Mouse (Mus musculus): ENCODE data around the gene Dpm3.
A peak's percentile ranks its signal among the peaks of the same experiment; 100 is the strongest.

Gene Dpm3

GRCm38 (mm10) chr3:89268916-89269315 lies 9.8 kb downstream of the Dpm3 start:
- no peak for DNase-seq (ENCODE audit: low spot score in 2 of 2)

DNA sequence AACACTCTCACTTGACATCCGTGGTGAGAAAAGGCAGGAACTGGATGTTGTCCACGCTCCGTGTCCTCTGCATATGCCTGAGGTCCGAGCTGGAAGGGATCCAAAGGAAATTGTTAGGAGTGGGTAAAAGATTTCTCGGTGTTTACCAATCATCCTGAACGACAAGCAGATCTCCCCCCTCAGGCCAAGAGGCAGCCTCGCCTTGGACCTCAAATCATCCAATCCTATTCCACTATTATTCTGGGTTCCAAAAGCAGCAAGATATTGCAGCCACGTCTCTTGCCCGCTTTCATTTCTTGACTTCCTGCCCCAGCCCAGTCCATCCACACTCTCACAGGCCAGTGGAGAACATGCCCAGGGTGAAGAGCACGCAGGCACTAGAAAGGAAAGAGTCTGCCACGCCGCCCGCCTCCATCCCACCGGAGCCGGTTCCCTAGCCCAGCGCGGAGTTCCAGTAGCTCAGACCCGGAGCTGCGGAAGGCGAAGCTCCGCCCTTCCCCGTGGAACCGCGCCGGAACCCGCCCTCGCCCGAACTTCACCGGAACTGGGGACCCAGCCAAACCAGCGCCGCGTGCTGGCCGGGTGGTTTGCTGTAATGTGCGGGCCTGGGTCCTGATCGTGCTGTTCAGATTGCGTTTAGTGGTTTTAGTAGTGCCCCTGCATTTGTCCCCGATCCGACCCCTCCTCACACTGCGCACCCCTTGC lies 11.0 kb downstream of the Dpm3 start, which contains the start of gene Slc50a1:
TSS of gene Slc50a1 (minus strand) at position 520 of the 705 bp plus-strand sequence.
- peak in 1 of 2 experiments; percentile 79 for DNase-seq (ENCODE audit: low spot score in 2 of 2)

DNA sequence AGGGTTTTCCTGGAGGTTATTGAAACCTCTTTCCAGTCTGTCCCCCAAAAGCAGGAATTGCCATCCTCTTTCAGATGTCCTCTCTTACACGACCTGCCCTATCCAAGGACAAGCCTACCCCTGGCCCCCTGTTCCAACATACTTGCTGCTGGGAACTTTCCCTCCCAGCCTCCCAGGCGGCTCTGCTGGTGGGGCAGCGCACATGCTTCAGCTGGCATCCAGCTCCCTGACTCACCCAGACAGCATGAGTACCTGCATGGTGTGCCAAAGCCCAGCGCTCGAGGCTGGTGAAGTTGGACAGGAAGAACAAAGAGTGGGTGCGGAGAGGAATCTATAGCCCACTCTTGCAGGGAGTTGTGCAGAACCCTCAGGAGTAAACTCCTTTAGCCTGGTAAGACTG lies 11.7 kb downstream of the Dpm3 start:
- peak in 1 of 2 experiments; percentile 80 for DNase-seq (ENCODE audit: low spot score in 2 of 2)

DNA sequence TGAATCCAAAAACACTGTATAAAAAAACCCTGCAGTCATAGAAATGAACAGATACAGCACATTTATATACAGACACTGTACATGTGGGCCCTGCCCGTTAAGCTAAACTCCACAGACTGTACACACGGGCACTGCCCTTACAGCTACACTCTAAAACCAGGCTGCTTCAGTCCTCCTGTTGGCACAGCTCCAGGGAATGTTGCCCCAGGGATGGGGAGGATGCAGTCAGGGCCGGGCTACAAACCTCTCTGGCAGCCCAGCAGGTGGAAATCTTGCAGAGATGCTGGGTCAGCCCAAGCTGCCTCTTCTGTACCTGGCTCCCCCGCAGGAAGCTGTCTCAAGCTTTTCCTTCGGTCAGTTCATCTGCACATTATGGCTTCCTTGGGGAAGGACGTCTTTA lies 12.6 kb downstream of the Dpm3 start:
- DNase-seq (ENCODE audit: low spot score in 2 of 2): no peak

DNA sequence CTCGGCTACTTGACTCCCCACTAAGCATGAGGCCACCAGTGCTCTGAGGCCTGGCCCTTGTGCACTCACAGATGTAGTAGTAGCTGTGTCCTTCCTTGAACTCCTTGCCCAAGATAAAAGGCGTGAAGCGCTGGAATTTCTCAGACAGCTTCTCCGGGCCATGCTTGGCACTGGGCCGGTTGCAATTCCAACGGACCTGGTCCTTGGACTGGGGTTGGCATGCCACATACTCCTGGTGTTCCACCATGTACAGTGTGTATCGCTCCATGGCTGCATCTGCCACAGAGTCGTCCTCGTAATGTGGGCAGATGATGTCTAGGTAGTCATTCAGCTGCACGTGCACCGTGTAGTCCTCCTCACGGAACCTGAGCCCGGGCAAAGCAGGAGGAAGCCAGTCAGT lies 16.9 kb downstream of the Dpm3 start:
- no peak for DNase-seq (ENCODE audit: low spot score in 2 of 2)

- peak in 1 of 2 experiments; percentile 50 for DNase-seq (ENCODE audit: low spot score in 2 of 2)
Measured at GRCm38 (mm10) chr3:89277281-89278021, 18.3 kb downstream of the Dpm3 start.

- DNase-seq (ENCODE audit: low spot score in 2 of 2): no peak
Measured at GRCm38 (mm10) chr3:89278107-89278506, 18.9 kb downstream of the Dpm3 start.

DNA sequence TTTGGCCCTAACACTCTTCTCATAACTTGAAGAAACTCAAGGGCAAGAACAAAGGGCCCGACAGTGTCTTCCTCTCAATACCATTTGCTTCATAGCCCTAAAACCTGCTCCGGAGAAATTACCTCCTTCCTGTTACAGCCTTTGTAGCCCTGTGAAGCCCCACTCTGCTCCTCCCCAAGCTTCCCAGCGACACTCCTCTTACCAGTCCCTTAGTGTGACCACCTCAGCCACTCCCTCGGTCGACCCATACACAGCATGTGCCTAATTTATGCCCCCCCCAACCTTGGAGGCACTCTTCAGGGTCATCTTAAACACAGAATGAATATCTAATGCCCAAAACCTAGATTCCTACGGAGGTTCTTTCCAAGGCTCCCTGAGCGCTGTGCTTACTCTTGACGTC lies 19.5 kb downstream of the Dpm3 start:
- no peak for DNase-seq (ENCODE audit: low spot score in 2 of 2)

DNA sequence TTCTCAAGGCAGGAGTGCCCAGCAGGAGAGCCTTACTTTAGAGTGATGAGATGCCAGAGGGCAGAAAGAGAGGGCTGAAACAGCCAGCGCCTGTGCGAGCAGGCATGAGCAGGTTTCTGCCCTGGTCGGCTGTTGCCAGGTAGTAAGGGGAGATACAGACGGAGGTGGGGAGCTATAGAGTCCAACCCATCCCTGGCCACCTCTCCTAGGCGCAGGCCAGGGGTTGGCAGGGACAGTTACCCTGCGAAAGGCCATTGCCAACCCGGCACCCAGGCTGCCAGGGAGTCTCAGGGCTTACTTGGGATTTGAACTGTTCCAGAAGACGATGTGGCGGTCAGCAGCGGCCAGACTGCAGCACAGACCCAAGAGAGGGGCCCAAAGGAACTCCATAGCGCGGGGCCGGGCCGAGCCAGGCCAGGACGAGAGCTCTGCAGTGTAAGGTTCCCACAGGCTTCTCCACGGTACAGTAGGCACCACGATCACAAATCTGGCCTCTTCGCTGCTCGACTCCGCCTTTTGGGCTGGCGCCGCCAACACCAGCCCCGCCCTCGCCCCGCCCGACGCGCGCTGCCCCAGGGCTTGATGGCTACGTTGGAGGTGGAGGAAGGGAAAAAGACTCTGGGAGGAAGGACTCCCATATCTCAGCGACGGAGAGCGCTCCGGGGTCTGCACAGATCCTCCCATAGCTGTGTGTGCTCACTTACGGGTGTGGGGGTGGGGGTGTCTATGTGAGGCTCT lies 20.2 kb downstream of the Dpm3 start:
- DNase-seq (ENCODE audit: low spot score in 2 of 2): peak in 1 of 2 experiments; percentile 84

GRCm38 (mm10) chr3:89280050-89280605 lies 21.0 kb downstream of the Dpm3 start:
- DNase-seq (ENCODE audit: low spot score in 2 of 2): peak in 1 of 2 experiments; percentile 47

- no peak for DNase-seq (ENCODE audit: low spot score in 2 of 2)
Measured at GRCm38 (mm10) chr3:89280606-89281511, 21.7 kb downstream of the Dpm3 start, which contains the start of gene Efna1. Gene Efna1 (minus strand): TSS chr3:89281142.

DNA sequence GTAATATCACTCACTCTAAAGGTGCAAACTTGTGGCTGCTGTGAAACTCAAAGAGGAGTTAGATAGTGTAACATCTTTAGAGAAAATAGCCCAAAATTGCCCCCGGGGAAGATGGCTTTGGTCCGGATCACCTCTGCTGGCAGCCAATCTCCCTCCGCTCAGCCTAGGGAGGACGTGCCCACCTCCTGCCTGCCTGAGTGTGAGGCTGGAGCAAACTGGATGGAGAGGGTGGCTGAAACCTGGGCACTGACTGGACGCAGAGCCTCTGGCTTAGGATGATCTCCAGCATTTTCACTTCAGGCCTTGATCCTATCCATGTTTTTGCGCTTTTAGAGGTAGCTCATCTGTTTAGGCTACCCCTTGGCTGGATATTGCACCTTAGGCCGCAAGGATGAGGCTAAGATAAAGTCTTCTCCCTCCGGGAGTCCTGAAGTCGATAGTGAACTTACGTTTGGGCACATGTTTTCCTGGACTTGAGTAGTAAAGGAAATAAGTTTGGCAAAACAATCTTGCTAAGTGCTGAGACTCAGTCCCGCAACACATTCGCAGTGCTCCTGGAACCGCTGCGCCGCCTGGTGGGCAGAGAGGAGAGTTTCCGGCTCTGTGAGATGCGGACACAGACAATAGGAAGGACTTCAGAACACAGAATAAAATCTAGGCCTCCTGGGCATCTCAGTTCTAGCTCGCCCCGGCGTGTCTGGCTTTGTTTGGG lies 22.6 kb downstream of the Dpm3 start:
- peak in 1 of 2 experiments; percentile 84 for DNase-seq (ENCODE audit: low spot score in 2 of 2)

DNA sequence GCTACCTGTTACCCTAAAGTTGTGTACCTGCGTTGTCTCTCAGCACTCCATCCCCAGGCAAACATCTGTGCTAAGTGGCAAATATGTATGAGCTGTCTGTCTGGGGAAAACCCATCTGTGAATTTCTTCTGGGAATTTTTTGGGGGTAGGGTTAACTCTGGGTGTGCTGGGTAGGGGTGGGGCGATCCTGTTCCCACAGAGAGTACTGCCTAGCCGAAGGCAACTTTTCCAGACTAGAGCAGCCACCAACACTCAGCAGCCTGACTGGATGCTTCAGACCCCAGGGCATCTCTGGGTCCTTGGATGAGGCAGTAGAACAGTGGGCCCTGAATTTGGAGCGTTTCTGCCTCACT lies 23.1 kb downstream of the Dpm3 start:
- DNase-seq (ENCODE audit: low spot score in 2 of 2): no peak

GRCm38 (mm10) chr3:89284261-89284660 lies 25.1 kb downstream of the Dpm3 start:
- DNase-seq (ENCODE audit: low spot score in 2 of 2): no peak

DNA sequence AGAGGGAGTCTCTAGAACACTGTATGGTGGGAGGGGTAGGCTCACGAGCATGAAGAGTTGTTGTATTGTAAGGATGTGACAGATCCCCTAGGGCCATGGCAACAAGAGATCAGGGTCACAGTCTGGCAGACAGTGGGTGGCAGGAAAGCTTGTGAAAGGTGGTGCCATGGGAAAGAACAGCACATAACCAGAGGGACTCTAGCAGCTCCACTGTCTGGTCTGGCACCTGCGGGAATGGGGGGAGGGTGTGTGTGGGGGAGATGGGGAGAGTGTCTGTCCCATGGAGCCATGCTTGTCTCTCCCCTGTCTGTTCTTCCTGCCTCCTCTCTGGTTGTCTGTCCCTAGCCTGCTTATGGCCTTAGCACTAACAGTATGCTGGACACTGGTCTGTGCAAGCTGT lies 26.4 kb downstream of the Dpm3 start:
- DNase-seq (ENCODE audit: low spot score in 2 of 2): no peak

GRCm38 (mm10) chr3:89287286-89287685 lies 28.1 kb downstream of the Dpm3 start:
- no peak for DNase-seq (ENCODE audit: low spot score in 2 of 2)

DNA sequence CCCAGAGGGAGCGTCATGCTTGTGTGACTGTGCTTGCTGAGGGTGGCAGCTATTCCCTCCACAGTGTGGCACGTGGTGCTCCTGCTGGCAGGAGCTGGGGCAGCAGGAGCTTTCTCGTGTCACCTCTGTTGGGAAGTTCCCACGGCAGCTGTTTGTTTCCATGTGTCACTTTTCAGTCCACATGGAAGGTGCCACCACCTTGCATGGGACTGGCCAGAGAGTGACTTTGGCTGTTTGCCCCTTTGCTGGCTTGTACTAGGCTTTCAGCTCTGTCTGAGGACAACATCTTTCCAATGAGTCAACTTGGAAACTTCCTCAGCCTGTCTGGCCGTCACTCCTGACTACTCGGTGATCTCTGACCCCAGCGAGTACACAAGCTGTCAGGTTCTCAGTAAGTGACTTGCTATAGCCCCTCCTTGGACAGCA lies 29.4 kb downstream of the Dpm3 start:
- no peak for DNase-seq (ENCODE audit: low spot score in 2 of 2)

DNA sequence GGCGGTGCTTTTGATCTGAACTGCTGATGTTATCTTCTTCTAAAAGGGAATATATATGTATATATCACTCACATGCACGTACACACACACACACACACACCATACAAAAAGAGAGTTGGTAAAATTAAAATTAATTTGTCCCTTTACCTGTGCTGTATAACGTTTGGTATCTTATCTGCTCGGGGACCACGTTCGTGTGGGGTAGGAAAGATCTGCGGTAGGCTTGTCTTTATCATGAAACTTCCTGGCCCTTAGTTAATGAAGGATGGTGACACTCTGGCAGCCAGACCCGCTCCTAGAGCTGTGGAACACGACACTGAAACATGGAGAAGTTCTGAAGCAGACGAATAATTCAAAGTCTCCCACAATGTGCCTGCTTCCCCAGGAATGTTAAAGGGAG lies 32.7 kb downstream of the Dpm3 start:
- DNase-seq (ENCODE audit: low spot score in 2 of 2): no peak

DNA sequence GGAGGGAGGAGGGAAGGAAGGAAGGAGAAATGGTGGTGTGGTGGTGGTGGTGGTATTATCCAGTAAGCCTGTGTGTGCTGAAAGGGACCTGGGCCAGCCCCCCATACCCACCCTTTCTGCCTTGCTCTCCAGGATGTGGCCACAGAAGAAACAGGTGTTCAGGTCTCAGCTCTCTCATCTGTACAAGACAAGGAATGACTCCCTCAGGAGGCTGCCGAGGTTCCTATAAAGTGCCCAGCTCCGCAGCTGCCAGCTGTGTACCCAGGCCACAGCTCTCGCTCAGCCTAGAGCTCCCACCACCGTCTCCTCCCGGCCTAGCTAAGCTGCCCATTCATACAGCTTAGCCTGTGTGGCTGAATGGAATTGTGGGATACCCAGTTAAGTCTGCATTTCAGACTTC lies 33.1 kb downstream of the Dpm3 start:
- no peak for DNase-seq (ENCODE audit: low spot score in 2 of 2)

DNA sequence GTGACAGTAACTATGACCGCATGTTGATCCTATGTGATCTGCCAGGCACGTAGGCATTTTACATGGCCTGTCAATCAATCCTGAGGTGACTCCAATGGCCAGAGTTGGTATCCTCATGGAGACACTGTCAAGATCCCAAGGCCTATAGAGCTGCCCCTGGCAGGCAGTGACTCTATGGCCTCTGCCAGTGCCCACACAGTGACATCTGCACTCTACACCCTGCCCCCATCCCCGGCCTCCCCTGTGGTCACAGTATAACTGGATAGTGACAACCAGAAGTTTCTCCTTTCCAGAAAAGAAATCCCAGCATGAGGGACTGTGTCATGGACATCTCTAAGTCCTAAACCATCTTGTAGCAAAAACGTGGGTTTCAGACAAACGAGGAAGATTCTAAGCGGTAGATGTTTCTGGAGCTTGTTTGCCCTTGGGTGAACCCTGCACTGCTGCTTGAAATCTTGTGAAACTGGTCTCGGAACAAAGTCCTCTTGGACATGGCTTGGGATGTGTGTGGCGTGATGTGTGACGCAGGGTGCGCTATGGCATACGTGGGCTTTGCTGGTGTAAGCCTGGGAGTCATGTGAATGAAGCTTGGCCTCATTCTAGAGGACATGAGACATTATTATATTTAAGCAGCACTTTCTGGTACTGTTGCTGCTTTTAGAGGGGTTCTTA lies 34.2 kb downstream of the Dpm3 start:
- no peak for DNase-seq (ENCODE audit: low spot score in 2 of 2)

Data from left cerebral cortex, adult 9 months (tissue).